Mouse (Mus musculus) induced T-regulatory cell, adult 2 months (primary cell): ENCODE data around the gene Vps37d.
A peak's percentile ranks its signal among the peaks of the same experiment; 100 is the strongest.
"Not testable (repeated sequence)": the region's sequence is repeated elsewhere in the genome, so short reads cannot be mapped to it uniquely, and the experiment has no call there.

Experiments
- DNase-seq: peaks from one replicate; pipeline ENCODE4 v3.0.0-alpha.2; 2012; ENCODE audit warnings: low read depth

Gene Vps37d

GRCm38 (mm10) chr5:135075655-135076054, 2.4 kb downstream of the Vps37d start:
- DNase-seq: no peak

GRCm38 (mm10) chr5:135073349-135074150, 4.5 kb downstream of the Vps37d start:
- DNase-seq: no peak

GRCm38 (mm10) chr5:135072720-135073119, 5.3 kb downstream of the Vps37d start:
- no peak for DNase-seq

GRCm38 (mm10) chr5:135072061-135072460, 6.0 kb downstream of the Vps37d start:
- DNase-seq: no peak

GRCm38 (mm10) chr5:135070448-135070847, 7.6 kb downstream of the Vps37d start:
- DNase-seq: no peak

GRCm38 (mm10) chr5:135066008-135066407, 12.1 kb downstream of the Vps37d start:
- DNase-seq: no peak

- DNase-seq: peak; percentile 14
Measured at GRCm38 (mm10) chr5:135064909-135065446, 13.1 kb downstream of the Vps37d start, which contains the start of gene Bud23. Gene Bud23, minus strand, starts transcription at chr5:135064959.

GRCm38 (mm10) chr5:135064382-135064766, 13.7 kb downstream of the Vps37d start:
- DNase-seq: no peak

GRCm38 (mm10) chr5:135063629-135064381, 14.3 kb downstream of the Vps37d start, which contains the start of gene Dnajc30:
Gene Dnajc30, plus strand, starts transcription at chr5:135064202.
- peak; percentile 99 for DNase-seq

GRCm38 (mm10) chr5:135053356-135053755, 24.7 kb downstream of the Vps37d start:
- no peak for DNase-seq

- not testable (repeated sequence) for DNase-seq
Measured at GRCm38 (mm10) chr5:135049268-135049667, 28.8 kb downstream of the Vps37d start.

GRCm38 (mm10) chr5:135048539-135048938, 29.5 kb downstream of the Vps37d start:
- no peak for DNase-seq

- no peak for DNase-seq
Measured at GRCm38 (mm10) chr5:135044575-135044974, 33.5 kb downstream of the Vps37d start.

- no peak for DNase-seq
Measured at GRCm38 (mm10) chr5:135042105-135042788, 35.8 kb downstream of the Vps37d start.

- no peak for DNase-seq
Measured at GRCm38 (mm10) chr5:135040777-135041176, 37.3 kb downstream of the Vps37d start.

- no peak for DNase-seq
Measured at GRCm38 (mm10) chr5:135040059-135040458, 38.0 kb downstream of the Vps37d start.

- no peak for DNase-seq
Measured at GRCm38 (mm10) chr5:135039541-135039940, 38.5 kb downstream of the Vps37d start.

GRCm38 (mm10) chr5:135037946-135038345, 40.1 kb downstream of the Vps37d start:
- DNase-seq: no peak

GRCm38 (mm10) chr5:135035608-135036359, 42.3 kb downstream of the Vps37d start:
- DNase-seq: no peak

GRCm38 (mm10) chr5:135034593-135034992, 43.5 kb downstream of the Vps37d start:
- DNase-seq: peak; percentile 35

GRCm38 (mm10) chr5:135032581-135032980, 45.5 kb downstream of the Vps37d start:
- no peak for DNase-seq
